ENCODE assay signal across 7 mouse cellular contexts in genomic region chr2:91953825-91954224, GRCm38 (mm10). TPM values are rescaled to one million over a fixed set of nuclear protein-coding genes. Genes with fewer than 3 reads are reported as not detected.
DNase-seq lines count a peak whose midpoint lies in the region; ATAC-seq and TF ChIP-seq lines count a peak whose summit lies in the region.

No protein-coding gene starts in this region.

- DNase-seq in G1E (ENCODE audit: low spot score): no peak
- DNase-seq in adipocyte (ENCODE audit: low spot score): peak; percentile 76
- DNase-seq in heart, adult 9 months (ENCODE audit: low spot score in 2 of 2): peak; percentile 85 to 90
- peak; percentile 81 for DNase-seq in kidney, postnatal 0 days (ENCODE audit: low spot score)
- no peak for DNase-seq in thymus, postnatal 10 days (ENCODE audit: low spot score in 2 of 2)
- DNase-seq in left cerebral cortex, adult 11 months (ENCODE audit: low spot score): no peak

- peaks cover 82% of the 10 kb centered on the region for H3K4me1 ChIP-seq in G1E (ENCODE audit: insufficient read depth, low read depth, low read length)
- H3K4me1 ChIP-seq in kidney, postnatal 0 days (replicated peaks; ENCODE audit: insufficient read depth, low read length): peaks cover 31% of the 10 kb centered on the region

- no peak overlapping the region for H3K9ac ChIP-seq in kidney, postnatal 0 days (ENCODE audit: low read depth, low read length)

- no peaks in the 10 kb centered on the region for H3K27me3 ChIP-seq in G1E (ENCODE audit: insufficient read depth, low read length)
- no peaks in the 10 kb centered on the region for H3K27me3 ChIP-seq in kidney, postnatal 0 days (ENCODE audit: insufficient read depth, low read length)

- H3K36me3 ChIP-seq in G1E (replicated peaks) (peaks cover 67% of the 10 kb centered on the region), macrophage (ENCODE audit: inconsistent target) (no peaks in the 10 kb centered on the region)
- no peaks in the 10 kb centered on the region for H3K36me3 ChIP-seq in kidney, postnatal 0 days (ENCODE audit: insufficient read depth, low read length)

- no peak overlapping the region for H3K4me2 ChIP-seq in kidney, postnatal 0 days (ENCODE audit: low read length)

- H3K79me2 ChIP-seq in macrophage (ENCODE audit: inconsistent target): peaks cover 100% of the 10 kb centered on the region

- no peaks in the 10 kb centered on the region for H3K9me3 ChIP-seq in G1E (replicated peaks)
- H3K9me3 ChIP-seq in kidney, postnatal 0 days (replicated peaks; ENCODE audit: low read length): no peaks in the 10 kb centered on the region

- peak overlapping the region; percentile 10 for H3K27ac ChIP-seq in kidney, postnatal 0 days
- H3K27ac ChIP-seq in macrophage: peak overlapping the region; percentile 5; the same call in 1 of the 2 replicates

- no peak for TF ChIP-seq CTCF in G1E (IDR thresholded peaks at IDR 0.05; ENCODE audit: low read depth, low read length)
- TF ChIP-seq CTCF in kidney, postnatal 0 days (IDR thresholded peaks at IDR 0.05; ENCODE audit: low read depth): no peak

- 14% methylated on average over 5 of the region's 5 CpGs for WGBS in kidney, postnatal 0 days
- WGBS in macrophage (ENCODE audit: missing documents): 32% methylated on average over 5 of the region's 5 CpGs

- H3K4me3 ChIP-seq in G1E (ENCODE audit: low read depth, low read length) (peak overlapping the region; percentile 2; the same call in 1 of the 2 replicates), macrophage (ENCODE audit: inconsistent target) (no peak overlapping the region)
- H3K4me3 ChIP-seq in kidney, postnatal 0 days (replicated peaks; ENCODE audit: low read depth, low read length): no peak overlapping the region

- ATAC-seq in G1E (ENCODE audit: extremely low read depth, insufficient number of reproducible peaks, low FRiP score, poor library complexity, severe bottlenecking): no peak
- peak; percentile 62 for ATAC-seq in kidney, postnatal 0 days (replicated peaks; ENCODE audit: low FRiP score, low read depth)

RNA-seq across cellular contexts. Expression of gene Gm9821, which starts 8.3 kb away (rescaled TPM):
- not detected in 2 replicates for total RNA-seq in G1E (2014; fragmentation: Nextera tagmentation)
- 1.6 and 1.8 TPM in 2 replicates for total RNA-seq in G1E (2017)
- 0.07 and 0.10 TPM in 2 replicates for polyA plus RNA-seq in G1E (2012)
- 0.12 TPM in 1 of 2 replicates, not detected in the other for polyA plus RNA-seq in kidney, postnatal 0 days (2015; fragmentation: Nextera tagmentation; extraction: Ambion mirVana)
- under 1 TPM in 4 of 26 experiments, not detected in 22; 0.40 to 0.81 (median 0.55) TPM for total RNA-seq in macrophage (2018; cell fraction: chromatin; rRNA removed)
- total RNA-seq in macrophage (2018; cell fraction: cytosol; rRNA removed): not detected
- total RNA-seq in macrophage (2018; cell fraction: nucleus; rRNA removed): under 1 TPM in 3 of 26 experiments, not detected in 23; 0.37 to 0.86 (median 0.42) TPM
- polyA plus RNA-seq in macrophage (2018): 0.09 TPM in 1 of 3 replicates, not detected in the others

RNA-seq across cellular contexts. Expression of gene Mdk, which starts 21.7 kb away (rescaled TPM):
- total RNA-seq in G1E (2014; fragmentation: Nextera tagmentation) (4.5 and 4.9 TPM in 2 replicates), G1E (2017) (0.76 and 0.81 TPM in 2 replicates)
- polyA plus RNA-seq in G1E (2012) (5.5 and 5.8 TPM in 2 replicates), macrophage (2018) (0.25 to 2.4 TPM (median 1.6 TPM) in 3 replicates)
- polyA plus RNA-seq in kidney, postnatal 0 days (2015; fragmentation: Nextera tagmentation; extraction: Ambion mirVana): 639 and 693 TPM in 2 replicates
- 10 to 100 TPM in 8 of 26 experiments, 1 to 10 TPM in 14, under 1 TPM in 2, not detected in 2; 0.82 to 28.2 (median 8.1) TPM for total RNA-seq in macrophage (2018; cell fraction: chromatin; rRNA removed)
- 1 to 10 TPM in 6 of 26 experiments, under 1 TPM in 18, not detected in 2; 0.19 to 1.9 (median 0.79) TPM for total RNA-seq in macrophage (2018; cell fraction: cytosol; rRNA removed)
- 10 to 100 TPM in 4 of 26 experiments, 1 to 10 TPM in 19, under 1 TPM in 1, not detected in 2; 0.92 to 18.5 (median 7.9) TPM for total RNA-seq in macrophage (2018; cell fraction: nucleus; rRNA removed)

RNA-seq across cellular contexts. Expression of gene Dgkz, which starts 21.8 kb away (rescaled TPM):
- total RNA-seq in G1E (2014; fragmentation: Nextera tagmentation): 290 and 308 TPM in 2 replicates
- 115 and 146 TPM in 2 replicates for total RNA-seq in G1E (2017)
- polyA plus RNA-seq in G1E (2012): 403 and 416 TPM in 2 replicates
- 32.1 and 32.4 TPM in 2 replicates for polyA plus RNA-seq in kidney, postnatal 0 days (2015; fragmentation: Nextera tagmentation; extraction: Ambion mirVana)
- total RNA-seq in macrophage (2018; cell fraction: chromatin; rRNA removed): 100 to 1,000 TPM in 24 of 26 experiments, 10 to 100 TPM in 2; 88.6 to 708 (median 387) TPM
- total RNA-seq in macrophage (2018; cell fraction: cytosol; rRNA removed): 100 to 1,000 TPM in 1 of 26 experiments, 10 to 100 TPM in 25; 35.0 to 102 (median 78.6) TPM
- total RNA-seq in macrophage (2018; cell fraction: nucleus; rRNA removed): 100 to 1,000 TPM in 18 of 26 experiments, 10 to 100 TPM in 8; 45.8 to 338 (median 152) TPM
- 81.8 to 163 TPM (median 99.1 TPM) in 3 replicates for polyA plus RNA-seq in macrophage (2018)

RNA-seq across cellular contexts. Expression of gene Chrm4, which starts 26.8 kb away (rescaled TPM):
- 0.60 TPM in 1 of 2 replicates, not detected in the other for total RNA-seq in G1E (2014; fragmentation: Nextera tagmentation)
- 0.11 and 0.23 TPM in 2 replicates for total RNA-seq in G1E (2017)
- polyA plus RNA-seq in G1E (2012): 0.04 TPM in 1 of 2 replicates, not detected in the other
- 0.22 TPM in 1 of 2 replicates, not detected in the other for polyA plus RNA-seq in kidney, postnatal 0 days (2015; fragmentation: Nextera tagmentation; extraction: Ambion mirVana)
- total RNA-seq in macrophage (2018; cell fraction: chromatin; rRNA removed): 1 to 10 TPM in 2 of 26 experiments, under 1 TPM in 2, not detected in 22; 0.62 to 1.2 (median 0.89) TPM
- under 1 TPM in 3 of 26 experiments, not detected in 23; 0.05 to 0.19 (median 0.13) TPM for total RNA-seq in macrophage (2018; cell fraction: cytosol; rRNA removed)
- total RNA-seq in macrophage (2018; cell fraction: nucleus; rRNA removed): 1 to 10 TPM in 1 of 26 experiments, under 1 TPM in 5, not detected in 20; 0.40 to 1.2 (median 0.51) TPM
- not detected in 3 replicates for polyA plus RNA-seq in macrophage (2018)

Comparison
In these comparisons a context has a peak if more than half of its experiments do, and no peak if none do; other contexts are left out.
1. DNase-seq: peak in adipocyte (single experiment), heart, adult 9 months (2 of 2) and kidney, postnatal 0 days (single experiment); none in G1E (single experiment), thymus, postnatal 10 days (0 of 2) and left cerebral cortex, adult 11 months (single experiment).
2. RNA of gene Mdk, which starts 21.7 kb away (polyA plus RNA-seq): 639 to 693 TPM in kidney, postnatal 0 days; 5.5 to 5.8 TPM in G1E and 0.25 to 2.4 TPM in macrophage; every median in the first group is over 10 times any median in the second.